Mouse (Mus musculus): ENCODE results near the gene Gm906.
"Not testable (repeated sequence)": the region's sequence is repeated elsewhere in the genome, so short reads cannot be mapped to it uniquely, and the experiment has no call there.

- TF ChIP-seq CTCF (IDR thresholded peaks at IDR 0.05; ENCODE audit: control insufficient read depth, insufficient read depth, insufficient replicate concordance, low read depth, low read length); POLR2A (IDR thresholded peaks at IDR 0.05; ENCODE audit: control insufficient read depth, low read depth, low read length): not testable (repeated sequence)
These were observed 38.3 kb downstream of the Gm906 start for GRCm38 (mm10) chr13:50211842-50212241.

Data from testis, adult 2 months (tissue).